Mouse (Mus musculus) CD4-positive, CD25-positive, alpha-beta regulatory T cell, adult 4 months (primary cell): ENCODE results near the gene Rpl10a. TPM values are rescaled to one million over a fixed set of nuclear protein-coding genes. Genes with fewer than 3 reads are reported as not detected.

Source experiments
- ATAC-seq: one replicate; pipeline ENCODE4 v1.8.0; 2017
- polyA plus RNA-seq, 2 experiments: library from polyadenylated mRNA; unstranded; fragments of 100-300 nt; shearing (Covaris generic); gene quantifications; one replicate each; pipeline ENCODE4 v1.2.1; 2017

The Rpl10a gene
- polyA plus RNA-seq, 2 experiments from 2014 or later, result 798 to 811 TPM

GRCm38 (mm10) chr17:28360531-28361277 is 32.4 kb downstream of the Rpl10a start:
- no peak for ATAC-seq

GRCm38 (mm10) chr17:28361921-28362652 is 33.8 kb downstream of the Rpl10a start:
- ATAC-seq, result no peak

GRCm38 (mm10) chr17:28362653-28363292 is 34.5 kb downstream of the Rpl10a start:
- no peak for ATAC-seq

- no peak for ATAC-seq
Observed at GRCm38 (mm10) chr17:28363507-28363906, 35.2 kb downstream of the Rpl10a start.

GRCm38 (mm10) chr17:28365122-28365521 is 36.9 kb downstream of the Rpl10a start, which contains the start of gene Tulp1:
Gene Tulp1 (minus strand): TSS chr17:28365222.
- ATAC-seq, result no peak

GRCm38 (mm10) chr17:28368449-28368848 is 40.2 kb downstream of the Rpl10a start:
- ATAC-seq, result no peak

GRCm38 (mm10) chr17:28369056-28369455 is 40.8 kb downstream of the Rpl10a start:
- no peak for ATAC-seq

- no peak for ATAC-seq
Observed at GRCm38 (mm10) chr17:28371286-28371685, 43.0 kb downstream of the Rpl10a start.

- no peak for ATAC-seq
Observed at GRCm38 (mm10) chr17:28371941-28372340, 43.7 kb downstream of the Rpl10a start.

- peak; percentile 45 for ATAC-seq
Observed at GRCm38 (mm10) chr17:28373821-28374220, 45.5 kb downstream of the Rpl10a start.

- ATAC-seq, result no peak
Observed at GRCm38 (mm10) chr17:28374494-28374893, 46.2 kb downstream of the Rpl10a start.

GRCm38 (mm10) chr17:28375592-28376061 is 47.4 kb downstream of the Rpl10a start:
- ATAC-seq, result peak; percentile 54

GRCm38 (mm10) chr17:28380255-28380654 is 52.0 kb downstream of the Rpl10a start:
- ATAC-seq, result no peak

Other genes starting within 250 kb of the Rpl10a start
- gene Tcp11, start 247.8 kb upstream of the Rpl10a start, polyA plus RNA-seq, result 1 to 10 TPM; 3.1 to 3.8 TPM
- not detected for gene Scube3, start 186.3 kb upstream of the Rpl10a start, polyA plus RNA-seq
- gene Zfp523, start 151.3 kb upstream of the Rpl10a start, polyA plus RNA-seq, result 1 to 10 TPM; 2.9 to 5.5 TPM
- gene Def6, start 120.7 kb upstream of the Rpl10a start, polyA plus RNA-seq, result 10 to 100 TPM; 30.3 to 34.6 TPM
- gene Ppard, start 95.8 kb upstream of the Rpl10a start, polyA plus RNA-seq, result 1 to 10 TPM; 2.6 to 4.6 TPM
- 1 to 10 TPM; 3.7 to 7.7 TPM for gene Fance, start 15.0 kb upstream of the Rpl10a start, polyA plus RNA-seq
- not detected for gene Tead3, start 22.3 kb downstream of the Rpl10a start, polyA plus RNA-seq
- gene Tulp1, start 36.8 kb downstream of the Rpl10a start, polyA plus RNA-seq, result under 1 TPM in 1 of 2 experiments, not detected in 1; 0.34 TPM
- 10 to 100 TPM; 17.4 to 17.8 TPM for gene Fkbp5, start 189.1 kb downstream of the Rpl10a start, polyA plus RNA-seq
- not detected for gene Armc12, start 202.3 kb downstream of the Rpl10a start, polyA plus RNA-seq
- gene Clpsl2, start 220.9 kb downstream of the Rpl10a start, polyA plus RNA-seq, result not detected
- not detected for gene Clps, start 232.3 kb downstream of the Rpl10a start, polyA plus RNA-seq
- gene Lhfpl5, start 247.2 kb downstream of the Rpl10a start, polyA plus RNA-seq, result 1 to 10 TPM; 1.1 to 1.3 TPM